Mouse (Mus musculus): Measurements from ENCODE around the gene Best1. TPM values are rescaled to one million over a fixed set of nuclear protein-coding genes. Genes with fewer than 3 reads are reported as not detected.

Gene Best1
- polyA plus RNA-seq, 1 experiment from 2014 or later, result 0.76 TPM

GRCm38 (mm10) chr19:9945800-9946564, 55.5 kb downstream of the Best1 start:
- Histone ChIP-seq H3K4me3 (no peak overlapping the region), H3K4me1 (0 out of 2 replicates have a peak, but pooled peaks cover 1% of the 10 kb centered on the region), H3K27ac (no peak overlapping the region), H3K36me3 (ENCODE audit: poor library complexity, severe bottlenecking) (no peaks in the 10 kb centered on the region), H3K9ac (no peak overlapping the region), H3K4me2 (no peak overlapping the region), H3K9me3 (replicated peaks) (no peaks in the 10 kb centered on the region), H3K27me3 (no peaks in the 10 kb centered on the region)
- WGBS, result 93% methylated on average over 8 of the region's 8 CpGs
- ATAC-seq, result no peak

DNA sequence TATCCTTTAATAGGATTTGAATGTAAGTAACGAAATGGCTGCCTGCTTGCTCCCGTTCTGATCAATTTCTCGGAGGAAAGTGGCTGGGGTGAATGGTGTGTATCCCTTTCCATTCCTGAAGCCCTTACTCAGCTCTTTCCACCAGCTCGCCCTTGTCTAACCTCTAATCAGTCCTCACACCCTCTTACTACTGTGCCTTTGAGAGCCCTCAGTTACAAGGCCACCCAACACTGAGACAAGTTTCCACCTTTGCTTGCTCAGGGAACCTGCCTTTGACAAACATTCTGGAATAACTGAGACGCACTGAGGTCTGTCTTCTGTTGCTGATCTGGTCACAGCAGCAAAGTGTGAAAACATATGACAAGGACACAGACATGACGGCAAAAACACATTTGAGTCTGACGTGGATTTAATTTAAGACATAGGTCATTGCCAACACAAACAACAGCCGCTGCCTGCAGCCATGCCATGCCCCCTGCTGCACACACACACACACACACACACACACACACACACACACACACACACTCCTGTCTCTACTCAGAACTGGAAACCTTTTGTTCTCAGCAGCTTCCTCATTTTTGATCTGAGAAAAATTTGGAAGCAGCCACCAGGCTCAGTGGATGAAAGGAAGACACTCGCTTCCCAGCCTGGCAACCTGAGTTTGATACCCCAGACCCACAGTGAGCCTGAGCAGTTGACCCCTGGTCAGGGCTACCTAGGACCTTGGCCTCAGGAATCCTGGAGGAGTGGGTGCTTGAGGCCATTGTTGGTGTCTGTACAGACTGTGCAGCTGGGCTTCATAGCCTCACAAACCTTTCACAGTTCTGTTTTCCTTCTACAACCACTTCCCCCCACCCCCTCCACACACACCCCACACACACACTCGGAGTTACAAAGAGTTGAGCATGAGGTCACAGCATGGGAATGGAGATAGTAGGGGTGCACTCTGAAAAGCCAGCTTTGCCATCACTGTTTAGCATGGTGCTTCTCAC, 58.6 kb downstream of the Best1 start:
- Histone ChIP-seq H3K4me1 (0 out of 2 replicates have a peak, but pooled peaks cover 4% of the 10 kb centered on the region), H3K36me3 (ENCODE audit: poor library complexity, severe bottlenecking) (no peaks in the 10 kb centered on the region), H3K27ac (no peak overlapping the region), H3K4me2 (no peak overlapping the region), H3K27me3 (no peaks in the 10 kb centered on the region), H3K9me3 (replicated peaks) (no peaks in the 10 kb centered on the region), H3K4me3 (no peak overlapping the region), H3K9ac (no peak overlapping the region)
- ATAC-seq, result no peak
- 71% methylated on average over 10 of the region's 10 CpGs for WGBS

- Histone ChIP-seq H3K9me3 (replicated peaks) (no peaks in the 10 kb centered on the region), H3K9ac (no peak overlapping the region), H3K4me2 (no peak overlapping the region), H3K27me3 (no peaks in the 10 kb centered on the region), H3K36me3 (ENCODE audit: poor library complexity, severe bottlenecking) (no peaks in the 10 kb centered on the region), H3K4me1 (0 out of 2 replicates have a peak, but pooled peaks cover 4% of the 10 kb centered on the region), H3K27ac (no peak overlapping the region), H3K4me3 (no peak overlapping the region)
- 54% methylated on average over 1 of the region's 1 CpGs for WGBS
- ATAC-seq, result no peak
These were observed 59.6 kb downstream of the Best1 start for GRCm38 (mm10) chr19:9941809-9942208.

DNA sequence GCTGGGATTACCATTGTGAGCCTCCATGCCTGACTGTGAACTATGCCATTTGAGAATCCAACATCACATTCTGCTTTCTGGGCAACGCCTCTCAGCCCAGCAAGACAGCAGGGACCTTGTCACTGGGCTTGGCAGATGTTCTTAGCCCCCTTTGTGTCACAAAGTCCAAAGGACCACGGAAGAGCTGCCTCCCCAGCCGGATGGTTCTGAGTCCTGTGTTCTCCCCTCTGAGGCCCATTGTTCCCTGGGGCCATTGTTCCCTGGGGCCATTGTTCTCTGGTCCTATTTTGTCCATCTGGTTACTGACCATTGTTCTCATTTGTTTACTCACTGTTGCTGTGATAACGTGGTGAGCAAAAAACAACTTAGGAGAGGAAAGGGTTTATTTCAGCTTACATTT, 60.5 kb downstream of the Best1 start:
- Histone ChIP-seq H3K27me3 (no peaks in the 10 kb centered on the region), H3K36me3 (ENCODE audit: poor library complexity, severe bottlenecking) (no peaks in the 10 kb centered on the region), H3K9me3 (replicated peaks) (no peaks in the 10 kb centered on the region), H3K4me2 (no peak overlapping the region), H3K27ac (no peak overlapping the region), H3K9ac (no peak overlapping the region), H3K4me3 (no peak overlapping the region), H3K4me1 (0 out of 2 replicates have a peak, but pooled peaks cover 4% of the 10 kb centered on the region)
- no peak for ATAC-seq
- 7% methylated on average over 4 of the region's 4 CpGs for WGBS

- WGBS, result 61% methylated on average over 7 of the region's 7 CpGs
- Histone ChIP-seq H3K9ac (no peak overlapping the region), H3K9me3 (replicated peaks) (no peaks in the 10 kb centered on the region), H3K4me1 (0 out of 2 replicates have a peak, but pooled peaks cover 4% of the 10 kb centered on the region), H3K27me3 (no peaks in the 10 kb centered on the region), H3K27ac (no peak overlapping the region), H3K4me3 (no peak overlapping the region), H3K36me3 (ENCODE audit: poor library complexity, severe bottlenecking) (no peaks in the 10 kb centered on the region), H3K4me2 (no peak overlapping the region)
- ATAC-seq, result no peak
These were observed 61.6 kb downstream of the Best1 start for GRCm38 (mm10) chr19:9939841-9940240.

GRCm38 (mm10) chr19:9938824-9939303, 62.6 kb downstream of the Best1 start:
- H3K36me3 ChIP-seq (ENCODE audit: poor library complexity, severe bottlenecking), result no peaks in the 10 kb centered on the region
- WGBS, result 76% methylated on average over 13 of the region's 13 CpGs
- H3K9me3 ChIP-seq (replicated peaks), result no peaks in the 10 kb centered on the region
- H3K4me3 ChIP-seq, result no peak overlapping the region
- ATAC-seq, result no peak
- H3K4me2 ChIP-seq, result no peak overlapping the region
- H3K4me1 ChIP-seq, result 0 out of 2 replicates have a peak, but pooled peaks cover 4% of the 10 kb centered on the region
- H3K9ac ChIP-seq, result no peak overlapping the region
- H3K27ac ChIP-seq, result no peak overlapping the region
- no peaks in the 10 kb centered on the region for H3K27me3 ChIP-seq

GRCm38 (mm10) chr19:9938156-9938823, 63.1 kb downstream of the Best1 start:
- Histone ChIP-seq H3K27ac (no peak overlapping the region), H3K9ac (no peak overlapping the region), H3K27me3 (no peaks in the 10 kb centered on the region), H3K4me3 (no peak overlapping the region), H3K4me2 (no peak overlapping the region), H3K9me3 (replicated peaks) (no peaks in the 10 kb centered on the region), H3K4me1 (0 out of 2 replicates have a peak, but pooled peaks cover 4% of the 10 kb centered on the region), H3K36me3 (ENCODE audit: poor library complexity, severe bottlenecking) (no peaks in the 10 kb centered on the region)
- no peak for ATAC-seq
- WGBS, result 82% methylated on average over 6 of the region's 6 CpGs

DNA sequence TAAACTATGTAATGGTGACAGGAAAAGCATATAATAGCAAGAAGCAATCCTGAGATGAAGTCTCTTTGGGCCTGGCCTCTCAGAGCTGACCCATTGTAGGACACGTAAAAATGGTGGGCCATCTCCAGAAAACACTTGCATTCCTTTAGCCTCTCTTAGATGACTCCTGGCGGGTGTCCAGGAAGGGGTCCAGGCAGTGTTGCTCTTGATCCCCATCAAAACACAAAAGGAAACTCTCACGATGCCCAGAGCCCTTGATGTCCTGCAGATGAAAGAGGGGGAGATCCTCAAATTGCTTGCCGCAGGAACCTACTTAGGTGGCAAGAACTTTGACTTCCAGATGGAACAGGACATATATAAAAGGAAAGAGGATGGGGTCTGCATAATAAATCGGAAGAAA, 64.0 kb downstream of the Best1 start:
- no peak for ATAC-seq
- Histone ChIP-seq H3K36me3 (ENCODE audit: poor library complexity, severe bottlenecking) (no peaks in the 10 kb centered on the region), H3K27me3 (no peaks in the 10 kb centered on the region), H3K4me1 (0 out of 2 replicates have a peak, but pooled peaks cover 4% of the 10 kb centered on the region), H3K27ac (no peak overlapping the region), H3K4me2 (no peak overlapping the region), H3K4me3 (no peak overlapping the region), H3K9ac (no peak overlapping the region), H3K9me3 (replicated peaks) (no peaks in the 10 kb centered on the region)
- WGBS, result 62% methylated on average over 5 of the region's 5 CpGs

GRCm38 (mm10) chr19:9936579-9936978, 64.9 kb downstream of the Best1 start:
- 75% methylated on average over 5 of the region's 5 CpGs for WGBS
- Histone ChIP-seq H3K9ac (no peak overlapping the region), H3K4me2 (no peak overlapping the region)

More at GRCm38 (mm10) chr19:9936579-9936978, 64.9 kb downstream of the Best1 start:
- H3K36me3 ChIP-seq (ENCODE audit: poor library complexity, severe bottlenecking), result no peaks in the 10 kb centered on the region
- H3K9me3 ChIP-seq (replicated peaks), result no peaks in the 10 kb centered on the region
- ATAC-seq, result no peak
- 0 out of 2 replicates have a peak, but pooled peaks cover 4% of the 10 kb centered on the region for H3K4me1 ChIP-seq
- no peak overlapping the region for H3K27ac ChIP-seq
- H3K4me3 ChIP-seq, result no peak overlapping the region
- no peaks in the 10 kb centered on the region for H3K27me3 ChIP-seq

Data from forebrain, embryonic 13.5 days (tissue).